Mouse (Mus musculus): Measurements from ENCODE around the gene Gm2974. TPM values are rescaled to one million over a fixed set of nuclear protein-coding genes. Genes with fewer than 3 reads are reported as not detected.
"Not testable (repeated sequence)": the region's sequence is repeated elsewhere in the genome, so short reads cannot be mapped to it uniquely, and the experiment has no call there.

Gene Gm2974
- 0.05 TPM for polyA plus RNA-seq (2021)

- POLR2A ChIA-PET; ATAC-seq; DNase-seq (ENCODE audit: low read depth, low spot score); in situ Hi-C loops (cut with MboI; ENCODE audit: low pct_unique_long_range_greater_than_20kb); H3K27me3 ChIP-seq; CTCF ChIA-PET: not testable (repeated sequence)
Measured at GRCm38 (mm10) chr14:4182491-4183210, at the start of gene Gm2974. Gene Gm2974, plus strand, starts transcription at chr14:4182576.

GRCm38 (mm10) chr14:4141646-4142045, 40.7 kb upstream of the Gm2974 start:
- ATAC-seq; CTCF ChIA-PET; H3K27me3 ChIP-seq; DNase-seq (ENCODE audit: low read depth, low spot score); in situ Hi-C loops (cut with MboI; ENCODE audit: low pct_unique_long_range_greater_than_20kb); POLR2A ChIA-PET: not testable (repeated sequence)

GRCm38 (mm10) chr14:4164730-4165129, 17.6 kb upstream of the Gm2974 start, which contains the start of gene Gm3127:
Gene Gm3127, plus strand, starts transcription at chr14:4165030.
- ATAC-seq; H3K27me3 ChIP-seq; DNase-seq (ENCODE audit: low read depth, low spot score); in situ Hi-C loops (cut with MboI; ENCODE audit: low pct_unique_long_range_greater_than_20kb); POLR2A ChIA-PET; CTCF ChIA-PET: not testable (repeated sequence)

- DNase-seq (ENCODE audit: low read depth, low spot score); in situ Hi-C loops (cut with MboI; ENCODE audit: low pct_unique_long_range_greater_than_20kb); POLR2A ChIA-PET; H3K27me3 ChIP-seq; CTCF ChIA-PET; ATAC-seq: not testable (repeated sequence)
Measured at GRCm38 (mm10) chr14:4182030-4182429, 346 bp upstream of the Gm2974 start.

- CTCF ChIA-PET; POLR2A ChIA-PET; DNase-seq (ENCODE audit: low read depth, low spot score); in situ Hi-C loops (cut with MboI; ENCODE audit: low pct_unique_long_range_greater_than_20kb); H3K27me3 ChIP-seq; ATAC-seq: not testable (repeated sequence)
Measured at GRCm38 (mm10) chr14:4183375-4183774, 999 bp downstream of the Gm2974 start.

GRCm38 (mm10) chr14:4249331-4249730, 67.0 kb downstream of the Gm2974 start, which contains the start of gene Gm3138:
Gene Gm3138, plus strand, starts transcription at chr14:4249631.
- ATAC-seq; POLR2A ChIA-PET; in situ Hi-C loops (cut with MboI; ENCODE audit: low pct_unique_long_range_greater_than_20kb); DNase-seq (ENCODE audit: low read depth, low spot score); H3K27me3 ChIP-seq; CTCF ChIA-PET: not testable (repeated sequence)

Other genes with a start within 250 kb of the Gm2974 start
- gene Gm3095, start 219.0 kb upstream of the Gm2974 start, polyA plus RNA-seq (2021), result not detected
- gene Gm3099, start 184.2 kb upstream of the Gm2974 start, polyA plus RNA-seq (2021), result not detected
- gene Gm5796, start 158.6 kb upstream of the Gm2974 start, polyA plus RNA-seq (2021), result not detected
- gene Gm3115, start 98.5 kb upstream of the Gm2974 start, polyA plus RNA-seq (2021), result not detected
- gene Gm8108, start 72.0 kb upstream of the Gm2974 start, polyA plus RNA-seq (2021), result not detected
- not detected for gene Gm3127, start 17.5 kb upstream of the Gm2974 start, polyA plus RNA-seq (2021)
- gene Gm3138, start 67.1 kb downstream of the Gm2974 start, polyA plus RNA-seq (2021), result not detected
- gene Gm3149, start 134.7 kb downstream of the Gm2974 start, polyA plus RNA-seq (2021), result not detected
- gene 2610042L04Rik, start 152.2 kb downstream of the Gm2974 start, polyA plus RNA-seq (2021), result not detected
- not detected for gene Gm3159, start 214.9 kb downstream of the Gm2974 start, polyA plus RNA-seq (2021)
- not detected for gene Gm3164, start 232.9 kb downstream of the Gm2974 start, polyA plus RNA-seq (2021)
- gene Gm3173, start 248.4 kb downstream of the Gm2974 start, polyA plus RNA-seq (2021), result not detected

All from Patski (cell line).